Comparison of ENCODE assay signal across 7 mouse cellular contexts in the genomic region with DNA sequence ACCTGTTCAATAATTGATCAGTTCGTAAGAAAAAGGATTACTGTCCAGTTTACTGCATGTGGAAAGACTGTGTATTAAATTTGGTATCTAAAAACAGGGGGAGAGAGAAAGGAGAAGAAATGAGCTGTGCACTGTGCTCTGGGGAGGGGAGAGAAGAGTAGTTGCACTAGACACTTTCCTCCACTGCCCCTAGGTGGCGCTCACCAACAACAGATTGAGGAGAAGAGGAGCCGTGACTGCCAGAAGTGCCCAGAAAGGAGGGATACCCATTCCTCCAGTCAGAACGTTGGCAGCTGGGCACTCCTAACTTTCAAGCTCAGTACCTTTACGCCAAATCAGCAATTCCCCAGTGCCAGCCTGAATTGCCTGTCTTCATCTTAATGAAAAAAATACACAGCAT.
DNase-seq lines count a peak whose midpoint lies in the region; ATAC-seq and TF ChIP-seq lines count a peak whose summit lies in the region.

No protein-coding gene starts in this region.

- no peak overlapping the region for H3K4me2 ChIP-seq in midbrain, embryonic 15.5 days

- H3K36me3 ChIP-seq in kidney, adult 2 months (ENCODE audit: control insufficient read depth, insufficient read depth, low read length) = no peaks in the 10 kb centered on the region
- H3K36me3 ChIP-seq in limb, embryonic 10.5 days = no peaks in the 10 kb centered on the region
- H3K36me3 ChIP-seq in midbrain, embryonic 15.5 days (replicated peaks) = no peaks in the 10 kb centered on the region

- no peak; the same call in none of the 2 replicates for TF ChIP-seq CTCF in gastrocnemius, adult 2 months (IDR thresholded peaks at IDR 0.05)
- TF ChIP-seq CTCF in kidney, adult 2 months (conservative IDR thresholded peaks at IDR 0.05; ENCODE audit: insufficient read depth, insufficient read length, low read depth, low read length) = peak; percentile 96

- no peak overlapping the region for H3K4me3 ChIP-seq in gastrocnemius, adult 2 months
- H3K4me3 ChIP-seq in kidney, adult 2 months (ENCODE audit: insufficient read depth, low read depth, low read length) = no peak overlapping the region
- no peak overlapping the region for H3K4me3 ChIP-seq in limb, embryonic 10.5 days
- no peak overlapping the region for H3K4me3 ChIP-seq in midbrain, embryonic 15.5 days

- no peak overlapping the region for H3K27ac ChIP-seq in gastrocnemius, adult 2 months
- H3K27ac ChIP-seq in kidney, adult 2 months (ENCODE audit: insufficient read depth, low read depth, low read length) = no peak overlapping the region
- H3K27ac ChIP-seq in limb, embryonic 10.5 days = no peak overlapping the region
- no peak overlapping the region for H3K27ac ChIP-seq in midbrain, embryonic 15.5 days

- intact Hi-C loops in gastrocnemius, adult 2 months (cut with DNase I) = loop anchor here (1.0 to 2.0 kb wide), 2 partner anchors 42 to 202 kb away; no protein-coding TSS in a partner anchor

- no peak overlapping the region for H3K9ac ChIP-seq in midbrain, embryonic 15.5 days

- 17% methylated on average over 5 of the region's 5 CpGs for WGBS in kidney, adult 2 months
- 10% methylated on average over 5 of the region's 5 CpGs for WGBS in limb, embryonic 10.5 days
- 2% methylated on average over 5 of the region's 5 CpGs for WGBS in midbrain, embryonic 15.5 days

- H3K27me3 ChIP-seq in kidney, adult 2 months (replicated peaks; ENCODE audit: control insufficient read depth, insufficient read depth, low read length) = no peaks in the 10 kb centered on the region
- no peaks in the 10 kb centered on the region for H3K27me3 ChIP-seq in limb, embryonic 10.5 days (ENCODE audit: low read depth, poor library complexity, severe bottlenecking)
- no peaks in the 10 kb centered on the region for H3K27me3 ChIP-seq in midbrain, embryonic 15.5 days (replicated peaks)

- H3K4me1 ChIP-seq in kidney, adult 2 months (ENCODE audit: control insufficient read depth, insufficient read depth, low read length) = no peaks in the 10 kb centered on the region
- H3K4me1 ChIP-seq in limb, embryonic 10.5 days = peaks cover 8% of the 10 kb centered on the region
- H3K4me1 ChIP-seq in midbrain, embryonic 15.5 days = peaks cover 5% of the 10 kb centered on the region; the same call in 1 of the 2 replicates

- TF ChIP-seq POLR2A in kidney, adult 2 months (IDR thresholded peaks at IDR 0.05; ENCODE audit: low read depth, low read length) = no peak

- DNase-seq in adipocyte (ENCODE audit: low spot score) = peak; percentile 96
- DNase-seq in cerebellum, postnatal 25 days = peak; percentile 86 to 92
- peak; percentile 89 for DNase-seq in gastrocnemius, adult 2 months
- DNase-seq in kidney, adult 2 months = peak; percentile 76
- peak; percentile 85 for DNase-seq in limb, embryonic 10.5 days (ENCODE audit: low spot score)
- DNase-seq in spleen, adult 12 weeks (ENCODE audit: low spot score) = peak; percentile 67

- peak; percentile 67 for ATAC-seq in midbrain, embryonic 15.5 days (replicated peaks)

- no peaks in the 10 kb centered on the region for H3K9me3 ChIP-seq in limb, embryonic 10.5 days (replicated peaks)
- H3K9me3 ChIP-seq in midbrain, embryonic 15.5 days = no peaks in the 10 kb centered on the region
